Mouse (Mus musculus): ENCODE results near the gene Prps1l1.
A peak's percentile ranks its signal among the peaks of the same experiment; 100 is the strongest.

The Prps1l1 gene

GRCm38 (mm10) chr12:34984461-34984860 is at the start of gene Prps1l1:
Gene Prps1l1 (plus strand): TSS chr12:34984761.
- no peak for DNase-seq (ENCODE audit: low read depth in 2 of 2, low spot score in 2 of 2)

GRCm38 (mm10) chr12:34937918-34938317 is 46.6 kb upstream of the Prps1l1 start:
- DNase-seq (ENCODE audit: low read depth in 2 of 2, low spot score in 2 of 2), result no peak

- DNase-seq (ENCODE audit: low read depth in 2 of 2, low spot score in 2 of 2), result no peak
These were observed 35.4 kb upstream of the Prps1l1 start for GRCm38 (mm10) chr12:34949066-34949706.

GRCm38 (mm10) chr12:34975991-34976390 is 8.6 kb upstream of the Prps1l1 start:
- DNase-seq (ENCODE audit: low read depth in 2 of 2, low spot score in 2 of 2), result no peak

GRCm38 (mm10) chr12:34985865-34986264 is 1.3 kb downstream of the Prps1l1 start:
- DNase-seq (ENCODE audit: low read depth in 2 of 2, low spot score in 2 of 2), result no peak

- no peak for DNase-seq (ENCODE audit: low read depth in 2 of 2, low spot score in 2 of 2)
These were observed 5.1 kb downstream of the Prps1l1 start for GRCm38 (mm10) chr12:34989537-34990200.

- DNase-seq (ENCODE audit: low read depth in 2 of 2, low spot score in 2 of 2), result peak; percentile 1 to 22
These were observed 5.8 kb downstream of the Prps1l1 start for GRCm38 (mm10) chr12:34990387-34990786.

- no peak for DNase-seq (ENCODE audit: low read depth in 2 of 2, low spot score in 2 of 2)
These were observed 7.3 kb downstream of the Prps1l1 start for GRCm38 (mm10) chr12:34991900-34992299.

- no peak for DNase-seq (ENCODE audit: low read depth in 2 of 2, low spot score in 2 of 2)
These were observed 13.1 kb downstream of the Prps1l1 start for GRCm38 (mm10) chr12:34997597-34998182.

- no peak for DNase-seq (ENCODE audit: low read depth in 2 of 2, low spot score in 2 of 2)
These were observed 14.4 kb downstream of the Prps1l1 start for GRCm38 (mm10) chr12:34998778-34999467.

GRCm38 (mm10) chr12:35000323-35000722 is 15.8 kb downstream of the Prps1l1 start:
- DNase-seq (ENCODE audit: low read depth in 2 of 2, low spot score in 2 of 2), result no peak

- DNase-seq (ENCODE audit: low read depth in 2 of 2, low spot score in 2 of 2), result no peak
These were observed 21.2 kb downstream of the Prps1l1 start for GRCm38 (mm10) chr12:35005748-35006147.

GRCm38 (mm10) chr12:35007851-35008250 is 23.3 kb downstream of the Prps1l1 start:
- no peak for DNase-seq (ENCODE audit: low read depth in 2 of 2, low spot score in 2 of 2)

- no peak for DNase-seq (ENCODE audit: low read depth in 2 of 2, low spot score in 2 of 2)
These were observed 24.0 kb downstream of the Prps1l1 start for GRCm38 (mm10) chr12:35008340-35009137.

GRCm38 (mm10) chr12:35011462-35011861 is 26.9 kb downstream of the Prps1l1 start:
- DNase-seq (ENCODE audit: low read depth in 2 of 2, low spot score in 2 of 2), result no peak

- no peak for DNase-seq (ENCODE audit: low read depth in 2 of 2, low spot score in 2 of 2)
These were observed 29.4 kb downstream of the Prps1l1 start for GRCm38 (mm10) chr12:35013950-35014349.

- no peak for DNase-seq (ENCODE audit: low read depth in 2 of 2, low spot score in 2 of 2)
These were observed 31.5 kb downstream of the Prps1l1 start for GRCm38 (mm10) chr12:35016056-35016455.

GRCm38 (mm10) chr12:35016481-35017250 is 32.1 kb downstream of the Prps1l1 start:
- DNase-seq (ENCODE audit: low read depth in 2 of 2, low spot score in 2 of 2), result no peak

- DNase-seq (ENCODE audit: low read depth in 2 of 2, low spot score in 2 of 2), result no peak
These were observed 34.2 kb downstream of the Prps1l1 start for GRCm38 (mm10) chr12:35018679-35019237.

GRCm38 (mm10) chr12:35021285-35021684 is 36.7 kb downstream of the Prps1l1 start:
- DNase-seq (ENCODE audit: low read depth in 2 of 2, low spot score in 2 of 2), result no peak

Data from CD8-positive naive resting alpha-beta T cell, adult 2 months (primary cell).